Mouse (Mus musculus) retina, postnatal 1 day (tissue): ENCODE measurements around the gene Nr2f6.

Source experiments
- DNase-seq: peaks from one replicate; pipeline ENCODE4 v3.0.0-alpha.2; 2012

Gene Nr2f6

DNA sequence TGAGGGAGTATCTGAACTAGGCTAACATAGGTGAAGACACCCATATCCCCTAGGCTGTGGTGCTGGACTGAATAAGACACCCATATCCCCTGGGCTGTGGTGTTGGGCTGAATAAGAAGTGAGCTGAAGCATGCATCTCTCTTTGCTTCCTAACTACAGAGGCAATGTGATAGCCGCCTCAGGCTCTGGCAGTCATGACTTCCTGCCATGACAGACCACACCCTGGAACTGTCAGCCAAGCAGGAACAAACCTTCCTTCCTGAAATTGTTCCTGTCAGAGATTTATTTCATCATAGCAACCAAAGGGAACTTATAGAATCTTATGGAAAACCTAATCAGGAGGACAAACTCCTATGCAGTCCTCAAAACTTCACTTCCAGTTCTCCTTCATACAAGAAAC lies 6.5 kb upstream of the Nr2f6 start:
- DNase-seq: no peak

DNA sequence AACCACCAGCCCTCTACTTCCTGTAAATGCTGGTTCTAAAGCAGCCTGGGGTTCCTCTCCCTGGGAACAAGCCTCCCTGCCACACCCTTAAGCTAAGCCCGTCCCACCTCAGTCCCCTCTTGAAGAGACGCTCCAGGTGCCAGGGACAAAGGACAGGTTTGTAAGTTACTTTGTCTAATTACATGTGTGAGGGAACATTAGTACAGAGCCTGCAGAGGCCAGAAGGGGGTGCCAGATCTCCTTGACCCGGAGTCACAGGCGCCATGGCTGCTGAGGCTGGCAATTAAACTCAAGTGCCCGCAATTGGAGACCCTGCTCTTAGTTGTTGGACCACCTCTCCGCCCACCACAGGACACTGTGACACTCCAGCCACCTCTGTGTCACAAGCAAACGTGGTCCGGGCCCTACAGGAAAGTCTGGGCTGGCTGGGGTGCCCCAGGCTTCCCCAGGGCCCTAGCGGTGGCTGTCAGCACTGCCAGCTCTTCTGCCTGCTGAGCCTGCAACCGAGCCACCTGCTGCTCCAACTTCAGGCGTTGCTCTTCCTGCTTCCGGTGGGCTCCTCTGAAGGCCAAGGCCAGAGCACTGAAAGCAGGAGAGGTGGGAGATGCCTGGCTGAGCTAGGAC lies 3.6 kb upstream of the Nr2f6 start:
- DNase-seq: peak; percentile 6

DNA sequence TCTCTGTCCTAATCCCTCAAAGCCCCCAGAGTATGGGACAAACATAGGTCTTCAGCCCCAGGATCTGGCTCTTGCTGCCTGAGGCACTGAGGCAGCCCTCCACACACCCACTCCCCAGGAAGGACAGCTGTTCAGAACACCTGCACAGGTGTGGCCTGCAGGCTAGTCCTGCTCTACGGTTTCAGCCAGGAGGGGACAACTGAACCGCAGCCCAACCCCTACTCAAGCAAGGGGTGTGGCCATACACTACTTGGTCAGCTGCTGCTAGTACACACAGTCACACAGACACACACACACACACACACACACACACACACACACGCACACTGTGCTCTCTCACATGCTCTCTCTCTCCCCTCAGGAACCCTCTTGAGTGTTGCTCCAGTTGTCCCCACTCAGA lies 2.1 kb upstream of the Nr2f6 start:
- DNase-seq: peak; percentile 43

- DNase-seq: no peak
These were observed 1.6 kb upstream of the Nr2f6 start for GRCm38 (mm10) chr8:71383396-71383795.

- peak; percentile 93 for DNase-seq
These were observed 506 bp upstream of the Nr2f6 start for GRCm38 (mm10) chr8:71381971-71382961.

DNA sequence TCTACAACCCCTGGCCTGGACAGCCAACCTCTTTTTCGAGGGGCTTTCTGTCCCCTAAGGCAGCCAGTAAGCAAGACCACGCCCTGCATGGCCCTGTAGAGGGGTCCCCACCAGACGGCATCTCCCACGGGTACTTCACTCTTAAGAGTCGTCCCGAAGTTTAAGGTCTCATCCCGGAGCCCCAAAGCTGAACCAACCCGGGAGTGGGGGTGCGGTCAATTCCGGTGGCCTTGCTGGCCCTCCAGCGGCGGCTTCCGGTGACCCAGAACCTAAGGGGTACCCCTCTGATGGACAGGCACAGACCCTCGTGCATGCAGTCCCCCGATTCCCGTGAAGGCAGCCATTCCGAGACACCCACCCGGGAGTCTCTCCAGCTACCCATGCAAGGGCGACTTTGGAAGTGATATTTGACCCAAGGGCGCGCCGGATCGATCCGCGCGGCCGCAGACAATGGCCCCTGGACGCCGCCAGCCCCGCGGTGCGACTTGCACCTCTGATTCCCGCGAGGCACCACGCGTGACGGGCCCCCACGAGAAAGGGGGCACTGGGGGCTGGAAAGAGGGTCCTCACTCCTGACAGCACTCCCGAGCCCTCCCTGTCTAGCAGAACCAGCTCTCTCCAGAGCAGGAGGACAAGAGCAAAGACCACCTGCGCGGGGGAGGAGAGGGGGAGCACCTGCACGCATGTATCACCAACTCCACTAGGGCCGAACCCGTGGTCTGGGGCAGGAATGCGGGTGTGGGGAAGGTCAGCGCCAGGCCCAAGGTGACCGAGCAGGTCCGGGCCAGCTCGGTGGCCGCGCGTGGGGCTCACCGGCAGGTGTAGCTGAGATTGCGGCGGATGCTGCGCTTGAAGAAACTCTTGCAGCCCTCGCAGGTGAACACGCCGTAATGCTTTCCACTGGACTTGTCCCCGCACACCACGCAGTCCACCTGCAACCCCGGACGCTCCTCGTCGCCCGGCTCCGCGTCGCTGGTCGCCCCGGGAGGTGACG lies 1.3 kb downstream of the Nr2f6 start:
- DNase-seq: peak; percentile 23

- peak; percentile 22 for DNase-seq
These were observed 2.2 kb downstream of the Nr2f6 start for GRCm38 (mm10) chr8:71379512-71380075.

- peak; percentile 12 for DNase-seq
These were observed 2.8 kb downstream of the Nr2f6 start for GRCm38 (mm10) chr8:71379008-71379407.

DNA sequence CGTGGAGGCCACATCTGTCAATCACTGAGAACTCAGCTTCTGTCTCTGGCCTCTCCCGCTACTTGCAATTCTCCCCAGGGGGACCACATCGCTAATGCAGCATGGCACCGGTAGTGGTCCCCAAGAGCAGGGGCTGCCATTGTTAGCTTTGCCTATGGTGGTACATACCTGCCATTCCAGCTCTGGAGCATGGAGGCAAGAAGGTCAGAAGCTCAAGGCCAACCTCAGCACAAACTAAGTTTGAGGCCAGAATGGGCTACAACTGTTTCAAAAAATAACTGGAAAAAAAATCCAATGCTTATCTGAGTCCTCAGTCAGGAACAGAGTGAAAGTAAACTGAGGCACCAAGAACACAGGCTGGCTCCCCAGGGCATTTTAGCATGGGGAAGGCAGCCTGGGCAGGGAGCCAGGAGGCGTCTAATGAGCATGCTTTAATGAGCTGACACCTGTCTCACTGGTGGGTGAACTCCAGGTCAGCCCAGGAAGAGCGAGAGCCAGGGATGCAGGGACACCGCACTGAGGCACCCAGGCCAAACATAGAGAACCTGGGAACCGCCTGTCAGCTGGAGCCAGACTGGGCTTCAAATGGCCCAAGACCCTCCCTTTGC lies 5.2 kb downstream of the Nr2f6 start:
- peak; percentile 45 for DNase-seq

DNA sequence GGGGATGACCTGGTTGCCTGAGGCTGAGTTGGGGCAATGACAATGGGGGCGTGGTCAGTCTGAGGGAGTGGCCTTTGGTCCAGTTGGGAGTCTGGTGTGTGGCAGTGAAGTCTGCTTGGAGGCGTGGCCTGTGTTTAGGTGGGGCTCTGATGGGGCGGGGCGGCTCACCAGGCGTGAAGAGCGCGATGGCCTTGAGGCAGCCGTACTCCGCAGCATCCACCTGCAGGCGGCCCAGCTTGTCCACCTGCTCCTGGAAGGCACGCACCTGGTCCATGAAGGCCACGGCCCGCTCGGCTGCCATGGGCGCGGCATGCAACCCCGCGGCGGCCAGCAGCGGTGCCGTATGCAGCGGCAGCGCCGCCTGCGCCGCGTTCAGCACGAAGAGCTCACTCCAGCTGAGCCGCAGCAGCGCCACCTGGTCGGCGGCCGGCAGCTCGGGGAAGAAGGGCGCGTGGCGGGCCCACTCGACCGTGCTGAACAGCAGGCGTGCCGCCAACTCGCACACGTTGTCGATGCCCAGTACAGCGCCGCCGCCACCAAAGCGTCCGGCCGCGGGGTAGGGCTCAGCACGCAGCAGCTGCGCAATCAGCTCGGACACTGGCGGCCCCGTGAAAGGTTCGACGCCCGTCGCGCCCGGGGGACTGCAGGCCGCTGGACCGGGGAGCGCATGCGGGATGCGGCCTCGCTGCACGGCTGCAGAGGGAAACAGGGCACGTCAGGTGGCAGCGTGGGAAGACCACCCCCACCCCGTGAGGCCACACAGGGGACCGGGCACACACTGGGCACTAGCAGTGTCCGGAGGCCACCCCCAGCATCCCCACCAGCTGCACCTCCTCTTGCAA lies 6.0 kb downstream of the Nr2f6 start:
- DNase-seq: peak; percentile 86

DNA sequence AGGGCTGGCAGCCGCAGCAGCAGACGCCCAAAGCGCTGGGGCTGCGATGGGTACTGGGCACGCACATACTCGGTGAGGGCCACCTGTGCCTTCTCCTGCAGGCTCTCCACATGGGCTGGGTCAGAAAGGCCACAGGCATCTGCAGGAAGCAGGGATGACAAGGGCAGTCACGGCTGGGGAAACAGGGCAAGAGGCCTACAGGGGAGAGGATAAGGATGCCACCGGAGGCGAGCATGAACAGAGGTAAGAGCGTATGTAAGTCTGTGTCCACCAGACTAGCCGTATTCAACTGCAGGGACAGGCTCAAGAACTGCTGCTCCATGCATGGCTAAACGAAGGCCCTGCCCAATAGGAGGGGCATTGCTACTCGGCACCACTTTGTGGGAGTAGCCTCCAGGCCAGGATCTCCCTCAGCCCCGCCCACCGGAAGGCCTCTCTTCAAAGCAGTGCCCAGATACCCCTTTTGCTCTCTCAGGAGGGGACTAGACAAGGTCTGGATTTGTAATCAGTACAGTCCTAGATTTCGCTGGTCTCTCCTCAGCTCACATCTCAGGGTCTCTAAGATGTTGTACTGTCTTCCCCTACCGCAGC lies 7.0 kb downstream of the Nr2f6 start:
- DNase-seq: peak; percentile 29

DNA sequence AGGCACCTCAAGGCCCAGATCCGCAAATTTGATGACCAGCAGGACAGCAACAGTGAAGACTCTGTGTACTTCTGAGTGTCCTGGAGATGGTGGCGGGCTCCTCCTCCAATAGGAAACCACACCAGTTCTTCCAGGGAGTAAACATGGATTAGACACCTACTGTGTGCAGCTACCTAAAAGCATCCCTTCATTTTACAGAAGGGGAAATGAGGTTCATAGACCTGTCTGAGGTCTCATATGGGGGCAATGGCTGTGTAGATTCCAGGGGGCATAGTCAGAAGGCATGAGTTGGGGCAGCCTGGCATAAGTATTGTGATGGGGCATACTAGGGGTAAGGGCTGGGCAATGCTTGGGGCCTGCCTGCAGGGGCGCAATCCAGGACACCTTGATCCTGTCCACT lies 8.8 kb downstream of the Nr2f6 start:
- no peak for DNase-seq

DNA sequence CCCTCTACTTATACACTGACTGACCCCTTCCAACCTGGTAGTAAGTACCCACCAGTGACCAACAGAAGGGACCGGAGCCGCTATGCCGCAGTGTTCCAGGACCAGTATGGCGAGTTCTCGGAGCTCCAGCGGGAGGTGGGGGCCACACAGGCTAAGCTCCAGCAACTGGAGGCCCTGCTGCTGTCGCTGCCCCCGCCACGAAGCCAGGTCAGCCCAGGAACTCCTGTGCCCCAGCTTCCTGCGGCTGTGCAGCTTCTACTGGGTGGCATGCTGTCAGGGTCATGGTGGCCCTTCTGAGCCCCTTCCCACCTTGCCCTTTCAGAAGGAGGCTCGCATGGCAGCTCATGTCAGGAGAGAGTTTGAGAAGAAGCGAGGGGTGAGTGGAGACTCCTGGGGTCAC lies 9.3 kb downstream of the Nr2f6 start:
- peak; percentile 25 for DNase-seq

DNA sequence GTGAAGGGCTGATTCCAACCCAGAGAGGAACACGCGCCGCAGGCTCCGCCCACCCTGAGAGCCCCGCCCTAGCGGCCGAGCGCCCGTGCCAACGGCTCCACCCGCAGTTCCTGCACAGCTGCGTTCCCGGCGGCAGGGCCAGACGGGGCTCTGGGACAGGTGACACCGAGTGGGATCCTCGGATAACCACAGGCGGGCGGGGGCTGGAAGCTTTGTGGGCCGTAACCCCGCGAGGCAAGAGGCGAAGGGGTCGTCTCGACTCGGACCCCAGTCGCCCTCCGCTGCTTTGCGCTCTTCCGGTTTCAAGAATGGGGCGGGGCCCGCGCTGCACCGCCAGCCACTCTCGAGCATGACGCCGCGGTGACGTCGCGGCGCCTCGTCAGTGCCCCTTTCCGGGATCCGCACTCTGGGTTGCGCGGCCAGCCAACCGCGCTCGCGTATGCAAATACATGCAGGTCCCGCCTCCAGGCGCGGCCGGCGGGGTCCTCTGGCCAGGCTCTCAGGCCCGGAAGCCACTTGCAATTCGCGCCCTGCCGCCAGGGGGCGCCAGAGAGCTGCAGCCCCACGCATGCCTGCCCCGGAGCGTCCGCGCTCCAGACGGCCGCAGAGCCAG lies 10.4 kb downstream of the Nr2f6 start, which contains the start of gene Ocel1:
Ocel1 (plus strand) TSS at position 63 of the 613 bp plus-strand sequence.
- peak; percentile 98 for DNase-seq

DNA sequence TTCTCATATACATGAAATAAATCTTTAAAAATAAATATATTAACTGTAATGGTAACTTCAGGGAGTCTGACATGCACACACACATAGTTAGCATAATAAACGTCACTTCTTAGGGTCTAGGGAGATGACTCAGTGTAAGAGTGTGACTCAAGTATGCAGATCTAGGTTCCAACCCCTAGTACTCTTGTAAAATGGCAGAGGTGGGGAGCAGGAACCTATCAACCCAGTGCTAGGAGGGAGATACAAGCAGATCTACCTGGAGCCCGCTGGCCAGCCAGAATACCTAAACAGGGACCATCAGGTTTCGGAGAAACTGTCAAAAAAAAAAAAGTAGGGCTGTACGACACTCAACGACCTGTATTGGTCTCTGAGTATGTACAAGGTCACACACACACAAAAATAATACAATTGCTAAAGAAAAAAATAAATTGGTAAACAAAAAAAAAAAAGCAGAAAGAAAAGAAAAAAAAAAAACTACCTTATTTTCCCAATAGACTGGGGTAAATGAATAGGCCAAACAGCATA lies 11.0 kb downstream of the Nr2f6 start:
- peak; percentile 3 for DNase-seq

DNA sequence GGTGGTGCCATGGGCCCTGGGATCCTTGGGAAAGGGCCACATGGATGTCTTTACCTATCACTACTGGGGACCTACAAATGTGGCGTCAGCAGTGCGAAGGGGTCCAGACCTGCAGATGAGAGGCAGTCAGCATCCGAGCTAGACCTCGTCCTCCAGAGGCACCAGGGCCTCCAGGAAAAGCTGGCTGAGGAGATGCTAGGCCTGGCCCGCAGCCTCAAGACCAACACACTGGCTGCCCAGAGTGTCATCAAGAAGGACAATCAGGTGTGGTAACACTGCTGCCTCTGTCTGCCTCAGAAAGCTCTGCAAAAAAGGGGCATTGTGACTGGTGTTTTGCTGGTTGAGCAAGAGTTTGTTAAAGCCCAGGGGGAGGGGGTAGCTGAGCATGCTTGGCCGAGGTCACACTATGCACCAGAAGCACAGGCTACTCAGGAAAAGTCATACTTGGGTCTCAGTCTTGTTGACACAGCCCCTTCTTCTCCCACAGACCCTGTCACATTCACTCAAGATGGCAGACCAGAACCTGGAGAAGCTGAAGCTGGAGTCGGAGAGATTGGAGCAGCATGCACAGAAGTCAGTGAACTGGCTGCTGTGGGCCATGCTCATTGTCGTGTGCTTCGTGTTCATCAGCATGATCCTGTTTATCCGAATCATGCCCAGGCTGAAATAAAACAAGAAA lies 12.6 kb downstream of the Nr2f6 start:
- no peak for DNase-seq

GRCm38 (mm10) chr8:71368366-71368765 lies 13.4 kb downstream of the Nr2f6 start:
- no peak for DNase-seq

- no peak for DNase-seq
These were observed 14.1 kb downstream of the Nr2f6 start for GRCm38 (mm10) chr8:71367529-71368176.
